Comparison of ENCODE assay signal across 8 mouse cellular contexts in genomic region chr2:54435937-54436735, GRCm38 (mm10). TPM values are rescaled to one million over a fixed set of nuclear protein-coding genes. Genes with fewer than 3 reads are reported as not detected.
DNase-seq lines count a peak whose midpoint lies in the region; ATAC-seq and TF ChIP-seq lines count a peak whose summit lies in the region.

TSS of gene Galnt13 (plus strand) at chr2:54436317.

- TF ChIP-seq CTCF in kidney, postnatal 0 days (IDR thresholded peaks at IDR 0.05; ENCODE audit: low read depth): no peak
- no peak for TF ChIP-seq CTCF in stomach, postnatal 0 days (IDR thresholded peaks at IDR 0.05; ENCODE audit: low read depth)

- no peak within 1 kb of the TSS for H3K9ac ChIP-seq in kidney, postnatal 0 days (ENCODE audit: low read depth, low read length)
- H3K9ac ChIP-seq in stomach, postnatal 0 days (ENCODE audit: low read length): no peak within 1 kb of the TSS

- peak within 1 kb of the TSS; percentile 71 for H3K4me2 ChIP-seq in kidney, postnatal 0 days (ENCODE audit: low read length)
- H3K4me2 ChIP-seq in stomach, postnatal 0 days (replicated peaks; ENCODE audit: low read depth): peak within 1 kb of the TSS; percentile 62

- H3K27ac ChIP-seq in kidney, postnatal 0 days: no peak within 1 kb of the TSS
- no peak within 1 kb of the TSS for H3K27ac ChIP-seq in stomach, postnatal 0 days (replicated peaks)

- DNase-seq in kidney, postnatal 0 days (ENCODE audit: low spot score): peak; percentile 7
- DNase-seq in kidney, adult 8-10 months: no peak
- peak; percentile 86 to 93 for DNase-seq in cerebellum, postnatal 36 days
- peak; percentile 62 to 80 for DNase-seq in left cerebral cortex, postnatal 10 days (ENCODE audit: extremely low spot score in 1 of 2, low spot score in 2 of 2)
- peak; percentile 75 for DNase-seq in mesoderm, embryonic 11.5 days (ENCODE audit: low read depth, low spot score)
- peak; percentile 19 for DNase-seq in stomach, postnatal 0 days (ENCODE audit: low spot score)
- no peak for DNase-seq in c-Kit-positive CD71-positive TER-119-positive erythroid progenitor cells, embryonic 14.5 days (ENCODE audit: low spot score)

- no peaks in the 10 kb centered on the region for H3K4me1 ChIP-seq in kidney, postnatal 0 days (replicated peaks; ENCODE audit: insufficient read depth, low read length)
- no peaks in the 10 kb centered on the region for H3K4me1 ChIP-seq in stomach, postnatal 0 days (replicated peaks; ENCODE audit: control insufficient read depth, insufficient read depth)

- no peaks in the 10 kb centered on the region for H3K36me3 ChIP-seq in kidney, postnatal 0 days (ENCODE audit: insufficient read depth, low read length)
- no peaks in the 10 kb centered on the region for H3K36me3 ChIP-seq in stomach, postnatal 0 days (ENCODE audit: control insufficient read depth, insufficient read depth, low read length)

- H3K27me3 ChIP-seq in kidney, postnatal 0 days (ENCODE audit: insufficient read depth, low read length): peaks cover 29% of the 10 kb centered on the region
- H3K27me3 ChIP-seq in stomach, postnatal 0 days (ENCODE audit: control insufficient read depth, insufficient read depth, low read length): peaks cover 4% of the 10 kb centered on the region; the same call in 1 of the 2 replicates

- peak within 1 kb of the TSS; percentile 36 for H3K4me3 ChIP-seq in kidney, postnatal 0 days (replicated peaks; ENCODE audit: low read depth, low read length)
- H3K4me3 ChIP-seq in stomach, postnatal 0 days (ENCODE audit: low read depth, low read length): peak within 1 kb of the TSS; percentile 35

- no peaks in the 10 kb centered on the region for H3K9me3 ChIP-seq in kidney, postnatal 0 days (replicated peaks; ENCODE audit: low read length)
- H3K9me3 ChIP-seq in stomach, postnatal 0 days (ENCODE audit: control insufficient read depth, low read length): no peaks in the 10 kb centered on the region

- under 1% methylated on average over 75 of the region's 81 CpGs for WGBS in kidney, postnatal 0 days
- under 1% methylated on average over 63 of the region's 81 CpGs for WGBS in stomach, postnatal 0 days

- ATAC-seq in kidney, postnatal 0 days (replicated peaks; ENCODE audit: low FRiP score, low read depth): peak; percentile 84
- peak; percentile 48 for ATAC-seq in granulocyte monocyte progenitor cell, adult 5-6 weeks (replicated peaks; ENCODE audit: poor library complexity, severe bottlenecking)
- peak; percentile 67; the same call in 1 of the 2 replicates for ATAC-seq in stomach, postnatal 0 days (ENCODE audit: low FRiP score, low TSS enrichment)

- no peak for TF ChIP-seq EP300 in stomach, postnatal 0 days (optimal IDR thresholded peaks at IDR 0.05)

- intact Hi-C loops in left cerebral cortex, postnatal 10 days (cut with DNase I): no loop called here

RNA-seq across cellular contexts. Expression of gene Galnt13, which starts in this region (rescaled TPM):
- polyA plus RNA-seq in kidney, postnatal 0 days (2015; fragmentation: Nextera tagmentation; extraction: Ambion mirVana): 0.14 TPM in 1 of 2 replicates, not detected in the other
- not detected in 2 replicates for total RNA-seq in granulocyte monocyte progenitor cell, adult 5-6 weeks (2014; fragmentation: Nextera tagmentation)
- not detected in 2 replicates for total RNA-seq in granulocyte monocyte progenitor cell, adult 5-6 weeks (2017)
- total RNA-seq in left cerebral cortex, postnatal 10 days (2021): 10 to 100 TPM; 30.3 to 32.8 TPM
- polyA plus RNA-seq in stomach, postnatal 0 days (2015; fragmentation: Nextera tagmentation; extraction: Ambion mirVana): 0.41 and 0.44 TPM in 2 replicates

Comparison
In these comparisons a context has a peak if more than half of its experiments do, and no peak if none do; other contexts are left out.
1. RNA of gene Galnt13 (total RNA-seq): 30.3 to 32.8 TPM in left cerebral cortex, postnatal 10 days; not detected in granulocyte monocyte progenitor cell, adult 5-6 weeks; every median in the first group is over 10 times any median in the second.
2. Peak in DNase-seq, ATAC-seq, H3K4me3 ChIP-seq and H3K4me2 ChIP-seq in kidney, postnatal 0 days; RNA of the gene not detected or under 1 TPM.
3. Peak in ATAC-seq in granulocyte monocyte progenitor cell, adult 5-6 weeks; RNA of the gene not detected or under 1 TPM.
4. Peak in DNase-seq, ATAC-seq, H3K4me3 ChIP-seq and H3K4me2 ChIP-seq in stomach, postnatal 0 days; RNA of the gene not detected or under 1 TPM.
5. DNase-seq: peak in cerebellum, postnatal 36 days (2 of 2), left cerebral cortex, postnatal 10 days (2 of 2) and mesoderm, embryonic 11.5 days (single experiment); none in kidney, adult 8-10 months (0 of 2) and c-Kit-positive CD71-positive TER-119-positive erythroid progenitor cells, embryonic 14.5 days (single experiment).
6. Peak in every context shown above with its lines, with median percentiles within 50 percentile points of each other: ATAC-seq.